Mouse (Mus musculus) heart, adult 2 months (tissue): ENCODE measurements around the gene Gorab. TPM values are rescaled to one million over a fixed set of nuclear protein-coding genes. Genes with fewer than 3 reads are reported as not detected.

Source experiments
- DNase-seq, 2 experiments: peaks; one replicate each; pipeline ENCODE4 v3.0.0; 2021
- H3K27ac ChIP-seq: fragments of 200-600 bp; 2 replicates; pipeline ENCODE4 v1.8.1; 2022
- H3K27me3 ChIP-seq: fragments of 200-500 bp; 2 replicates; pipeline ENCODE4 v1.6.1; 2012; ENCODE audit warnings: mild to moderate bottlenecking, low read length, inconsistent platforms, mixed read lengths; ENCODE audit not compliant: control insufficient read depth, insufficient read depth
- H3K36me3 ChIP-seq: fragments of 200-500 bp; 2 replicates; pipeline ENCODE4 v1.6.1; 2012; ENCODE audit warnings: low read length, inconsistent platforms; ENCODE audit not compliant: control insufficient read depth, insufficient read depth
- H3K4me1 ChIP-seq: fragments of 200-500 bp; 2 replicates; pipeline ENCODE4 v1.6.1; 2011; ENCODE audit warnings: low read length; ENCODE audit not compliant: control insufficient read depth, insufficient read depth
- H3K4me3 ChIP-seq: fragments of 200-600 bp; 2 replicates; pipeline ENCODE4 v1.8.1; 2022
- H3K79me2 ChIP-seq: fragments of 200-500 bp; replicated peaks from 2 replicates; pipeline ENCODE4 v1.6.1; 2012; ENCODE audit warnings: mild to moderate bottlenecking, inconsistent platforms, low read length, moderate library complexity, mixed read lengths; ENCODE audit not compliant: control insufficient read depth, insufficient read depth
- H3K9ac ChIP-seq: fragments of 200-500 bp; 2 replicates; pipeline ENCODE4 v1.6.1; 2012; ENCODE audit warnings: low read depth, mild to moderate bottlenecking, control low read depth, inconsistent platforms, low read length, mixed read lengths
- CTCF ChIP-seq: fragments of 200-600 bp; IDR thresholded peaks from 2 replicates; pipeline ENCODE4 v1.8.1; 2022; ENCODE audit warnings: antibody characterized with exemption, mild to moderate bottlenecking, moderate library complexity
- EP300 ChIP-seq: fragments of 200-500 bp; IDR thresholded peaks from 2 replicates; pipeline ENCODE4 v1.6.1; 2011; ENCODE audit warnings: low read depth, low read length, control low read depth; ENCODE audit not compliant: insufficient read depth
- POLR2A ChIP-seq: fragments of 200-500 bp; IDR thresholded peaks from 2 replicates; pipeline ENCODE4 v1.6.1; 2011; ENCODE audit warnings: mild to moderate bottlenecking, low read depth, low read length, control low read depth; ENCODE audit not compliant: insufficient read depth
- WGBS: fragments of 180-500 bp; shearing (Covaris S2); methylation state at CpG from one replicate; pipeline ENCODE4 v1.1.7; 2018; 5-methylcytosine and 5-hydroxymethylcytosine counted together
- intact Hi-C: fragments of 180-260 bp; cut with DNase I; formaldehyde crosslinking; loops from one replicate; pipeline ENCODE4 v1.15.1; 2025
- polyA plus RNA-seq: library from polyadenylated mRNA; depleted of rRNA; stranded (reverse); fragments of >200 nt; gene quantifications from 2 replicates; pipeline ENCODE4 v1.2.3, GENCODE M21; 2012
- total RNA-seq, 2 experiments: library from RNA; stranded (reverse); gene quantifications; 2 replicates each; pipeline ENCODE4 v1.2.3; 2021

Gorab gene
- total and polyA plus RNA-seq, 3 experiments: 2.0 to 2.8 (median 2.0) TPM

GRCm38 (mm10) chr1:163380591-163380990 lies 22.9 kb downstream of the Gorab start:
- WGBS: 37% methylated on average over 1 of the region's 1 CpGs
- Histone ChIP-seq H3K4me3 (no peak overlapping the region), H3K9ac (no peak overlapping the region), H3K27me3 (no peaks in the 10 kb centered on the region), H3K79me2 (no peaks in the 10 kb centered on the region), H3K4me1 (peaks cover 3% of the 10 kb centered on the region), H3K36me3 (peaks cover 6% of the 10 kb centered on the region; the same call in 1 of the 2 replicates), H3K27ac (peak overlapping the region; percentile 54; the same call in 1 of the 2 replicates)
- DNase-seq: no peak
- intact Hi-C loops: no loop called here
- TF ChIP-seq CTCF: no peak
- no peak for TF ChIP-seq EP300
- TF ChIP-seq POLR2A: no peak

GRCm38 (mm10) chr1:163380072-163380471 lies 23.4 kb downstream of the Gorab start:
- intact Hi-C loops: no loop called here
- Histone ChIP-seq H3K4me3 (no peak overlapping the region), H3K79me2 (no peaks in the 10 kb centered on the region), H3K9ac (no peak overlapping the region), H3K27me3 (no peaks in the 10 kb centered on the region), H3K4me1 (peaks cover 3% of the 10 kb centered on the region), H3K27ac (peak overlapping the region; percentile 54), H3K36me3 (peaks cover 4% of the 10 kb centered on the region; the same call in 1 of the 2 replicates)
- peak in 1 of 2 experiments; percentile 26 for DNase-seq
- 24% methylated on average over 4 of the region's 4 CpGs for WGBS
- TF ChIP-seq CTCF: no peak

- H3K4me3 ChIP-seq: no peak overlapping the region
- WGBS: 79% methylated on average over 6 of the region's 6 CpGs
- H3K27me3 ChIP-seq: no peaks in the 10 kb centered on the region
- H3K4me1 ChIP-seq: peaks cover 3% of the 10 kb centered on the region
- H3K79me2 ChIP-seq: no peaks in the 10 kb centered on the region
- H3K27ac ChIP-seq: no peak overlapping the region
- DNase-seq: no peak
- H3K36me3 ChIP-seq: no peaks in the 10 kb centered on the region
- H3K9ac ChIP-seq: no peak overlapping the region
- TF ChIP-seq POLR2A (no peak), EP300 (no peak), CTCF (no peak)
- intact Hi-C loops: no loop called here
Measured at GRCm38 (mm10) chr1:163377924-163378323, 25.5 kb downstream of the Gorab start.

- Histone ChIP-seq H3K79me2 (no peaks in the 10 kb centered on the region), H3K4me1 (peaks cover 3% of the 10 kb centered on the region), H3K9ac (no peak overlapping the region), H3K27me3 (no peaks in the 10 kb centered on the region), H3K4me3 (no peak overlapping the region), H3K36me3 (no peaks in the 10 kb centered on the region), H3K27ac (no peak overlapping the region)
- intact Hi-C loops: no loop called here
- TF ChIP-seq POLR2A (no peak), EP300 (no peak), CTCF (no peak)
- 66% methylated on average over 6 of the region's 6 CpGs for WGBS
- no peak for DNase-seq
Measured at GRCm38 (mm10) chr1:163376818-163377581, 26.5 kb downstream of the Gorab start.

GRCm38 (mm10) chr1:163374455-163374854 lies 29.0 kb downstream of the Gorab start:
- 81% methylated on average over 5 of the region's 5 CpGs for WGBS
- no peak for DNase-seq
- Histone ChIP-seq H3K79me2 (no peaks in the 10 kb centered on the region), H3K9ac (no peak overlapping the region), H3K4me3 (no peak overlapping the region), H3K27me3 (no peaks in the 10 kb centered on the region), H3K4me1 (no peaks in the 10 kb centered on the region; the same call in 1 of the 2 replicates), H3K36me3 (no peaks in the 10 kb centered on the region), H3K27ac (no peak overlapping the region)
- no peak for TF ChIP-seq POLR2A
- intact Hi-C loops: no loop called here

- H3K79me2 ChIP-seq: no peaks in the 10 kb centered on the region
- no peaks in the 10 kb centered on the region for H3K36me3 ChIP-seq
- peak; percentile 33 to 46 for DNase-seq
- H3K4me3 ChIP-seq: no peak overlapping the region
- peak overlapping the region; percentile 36 for H3K27ac ChIP-seq
- WGBS: 68% methylated on average over 8 of the region's 8 CpGs
- no peaks in the 10 kb centered on the region; the same call in 1 of the 2 replicates for H3K4me1 ChIP-seq
- H3K27me3 ChIP-seq: no peaks in the 10 kb centered on the region
- no peak overlapping the region for H3K9ac ChIP-seq
- intact Hi-C loops: loop anchor here (5.0 kb wide), 1 partner anchor 45 kb away; no protein-coding TSS in a partner anchor
- TF ChIP-seq CTCF (no peak), POLR2A (no peak), EP300 (no peak)
Measured at GRCm38 (mm10) chr1:163362202-163362601, 41.3 kb downstream of the Gorab start.
